Mouse (Mus musculus) adrenal gland (tissue): ENCODE results near the gene Cd40.

Source experiments
- intact Hi-C: fragments of 180-260 bp; cut with DNase I; formaldehyde crosslinking; loops from one replicate; pipeline ENCODE4 v1.15.1; 2025

Gene Cd40

GRCm38 (mm10) chr2:165055905-165056304 lies 478 bp downstream of the Cd40 start:
- intact Hi-C loops, result no loop called here

- intact Hi-C loops, result no loop called here
Observed at GRCm38 (mm10) chr2:165056377-165057085, 1.1 kb downstream of the Cd40 start.

- intact Hi-C loops, result no loop called here
Observed at GRCm38 (mm10) chr2:165059961-165060360, 4.5 kb downstream of the Cd40 start.

GRCm38 (mm10) chr2:165061638-165062433 lies 6.4 kb downstream of the Cd40 start:
- intact Hi-C loops, result no loop called here

GRCm38 (mm10) chr2:165064489-165064888 lies 9.1 kb downstream of the Cd40 start:
- intact Hi-C loops, result no loop called here

GRCm38 (mm10) chr2:165068806-165069205 lies 13.4 kb downstream of the Cd40 start:
- intact Hi-C loops, result no loop called here

- intact Hi-C loops, result loop anchor here (2.0 to 5.0 kb wide), 2 partner anchors 33 to 108 kb away; partner anchors contain the start of gene Slc12a5
Observed at GRCm38 (mm10) chr2:165070096-165070816, 14.8 kb downstream of the Cd40 start.

GRCm38 (mm10) chr2:165073381-165073781 lies 18.0 kb downstream of the Cd40 start:
- intact Hi-C loops, result loop anchor here (5.0 kb wide), 1 partner anchor 111 kb away; the partner anchor contains the start of gene Slc12a5

GRCm38 (mm10) chr2:165074081-165074884 lies 18.9 kb downstream of the Cd40 start:
- intact Hi-C loops, result loop anchor here (2.0 to 5.0 kb wide), 2 partner anchors 112 to 203 kb away; partner anchors contain the start of gene Slc12a5

GRCm38 (mm10) chr2:165074937-165075336 lies 19.5 kb downstream of the Cd40 start:
- intact Hi-C loops, result loop anchor here (1.0 to 5.0 kb wide), 4 partner anchors 113 to 286 kb away; partner anchors contain the start of gene Slc12a5

- intact Hi-C loops, result loop anchor here (2.0 to 5.0 kb wide), 2 partner anchors 36 to 260 kb away; no protein-coding TSS in a partner anchor
Observed at GRCm38 (mm10) chr2:165077055-165077454, 21.6 kb downstream of the Cd40 start.

- intact Hi-C loops, result loop anchor here (5.0 kb wide), 1 partner anchor 259 kb away; no protein-coding TSS in a partner anchor
Observed at GRCm38 (mm10) chr2:165078045-165078444, 22.6 kb downstream of the Cd40 start.

GRCm38 (mm10) chr2:165078605-165079004 lies 23.2 kb downstream of the Cd40 start:
- intact Hi-C loops, result loop anchor here (5.0 kb wide), 1 partner anchor 259 kb away; no protein-coding TSS in a partner anchor

GRCm38 (mm10) chr2:165080657-165081056 lies 25.2 kb downstream of the Cd40 start:
- intact Hi-C loops, result no loop called here

GRCm38 (mm10) chr2:165081257-165081656 lies 25.8 kb downstream of the Cd40 start:
- intact Hi-C loops, result no loop called here

- intact Hi-C loops, result no loop called here
Observed at GRCm38 (mm10) chr2:165086634-165087033, 31.2 kb downstream of the Cd40 start.

GRCm38 (mm10) chr2:165089470-165089869 lies 34.0 kb downstream of the Cd40 start:
- intact Hi-C loops, result no loop called here

GRCm38 (mm10) chr2:165090650-165091049 lies 35.2 kb downstream of the Cd40 start, which contains the start of gene 1700025C18Rik:
Gene 1700025C18Rik (minus strand): TSS chr2:165090750.
- intact Hi-C loops, result no loop called here

GRCm38 (mm10) chr2:165091433-165091965 lies 36.1 kb downstream of the Cd40 start:
- intact Hi-C loops, result no loop called here

GRCm38 (mm10) chr2:165092393-165092792 lies 37.0 kb downstream of the Cd40 start:
- intact Hi-C loops, result no loop called here
